Mouse (Mus musculus): ENCODE measurements around the gene Lrit3. TPM values are rescaled to one million over a fixed set of nuclear protein-coding genes. Genes with fewer than 3 reads are reported as not detected.
A peak's percentile ranks its signal among the peaks of the same experiment; 100 is the strongest.
"Not testable (repeated sequence)": the region's sequence is repeated elsewhere in the genome, so short reads cannot be mapped to it uniquely, and the experiment has no call there.

The Lrit3 gene
- polyA plus RNA-seq, 1 experiment = not detected

GRCm38 (mm10) chr3:129782746-129783145 lies 21.1 kb downstream of the Lrit3 start:
- Histone ChIP-seq H3K4me1 (ENCODE audit: control insufficient read depth, insufficient read depth, insufficient read length, low read length) (no peaks in the 10 kb centered on the region), H3K36me3 (ENCODE audit: control insufficient read depth, insufficient read depth, low read length) (no peaks in the 10 kb centered on the region), H3K27ac (ENCODE audit: insufficient read depth, low read depth, low read length) (no peak overlapping the region), H3K4me3 (ENCODE audit: low read depth, low read length) (no peak overlapping the region), H3K27me3 (ENCODE audit: control insufficient read depth, insufficient read depth, low read length) (no peaks in the 10 kb centered on the region)
- 87% methylated on average over 3 of the region's 3 CpGs for WGBS
- TF ChIP-seq CTCF (IDR thresholded peaks at IDR 0.05; ENCODE audit: extremely low read depth, insufficient read length, insufficient replicate concordance, low read depth, low read length) (no peak), POLR2A (IDR thresholded peaks at IDR 0.05; ENCODE audit: low read depth, low read length) (no peak)

GRCm38 (mm10) chr3:129781435-129781834 lies 22.4 kb downstream of the Lrit3 start:
- H3K4me3 ChIP-seq (ENCODE audit: low read depth, low read length) = no peak overlapping the region
- H3K36me3 ChIP-seq (ENCODE audit: control insufficient read depth, insufficient read depth, low read length) = no peaks in the 10 kb centered on the region
- H3K4me1 ChIP-seq (ENCODE audit: control insufficient read depth, insufficient read depth, insufficient read length, low read length) = no peaks in the 10 kb centered on the region
- no peak for TF ChIP-seq POLR2A (IDR thresholded peaks at IDR 0.05; ENCODE audit: low read depth, low read length)
- TF ChIP-seq CTCF (IDR thresholded peaks at IDR 0.05; ENCODE audit: extremely low read depth, insufficient read length, insufficient replicate concordance, low read depth, low read length) = no peak
- H3K27me3 ChIP-seq (ENCODE audit: control insufficient read depth, insufficient read depth, low read length) = no peaks in the 10 kb centered on the region
- 61% methylated on average over 10 of the region's 10 CpGs for WGBS
- H3K27ac ChIP-seq (ENCODE audit: insufficient read depth, low read depth, low read length) = no peak overlapping the region

- 68% methylated on average over 6 of the region's 6 CpGs for WGBS
- Histone ChIP-seq H3K4me3 (ENCODE audit: low read depth, low read length) (no peak overlapping the region), H3K27me3 (ENCODE audit: control insufficient read depth, insufficient read depth, low read length) (no peaks in the 10 kb centered on the region; the same call in 1 of the 2 replicates), H3K4me1 (ENCODE audit: control insufficient read depth, insufficient read depth, insufficient read length, low read length) (no peaks in the 10 kb centered on the region), H3K36me3 (ENCODE audit: control insufficient read depth, insufficient read depth, low read length) (no peaks in the 10 kb centered on the region), H3K27ac (ENCODE audit: insufficient read depth, low read depth, low read length) (no peak overlapping the region)
- TF ChIP-seq CTCF (IDR thresholded peaks at IDR 0.05; ENCODE audit: extremely low read depth, insufficient read length, insufficient replicate concordance, low read depth, low read length) = no peak
- no peak for TF ChIP-seq POLR2A (IDR thresholded peaks at IDR 0.05; ENCODE audit: low read depth, low read length)
These were observed 32.6 kb downstream of the Lrit3 start for GRCm38 (mm10) chr3:129771210-129771609.

GRCm38 (mm10) chr3:129766971-129767794 lies 36.6 kb downstream of the Lrit3 start:
- no peak overlapping the region for H3K27ac ChIP-seq (ENCODE audit: insufficient read depth, low read depth, low read length)
- H3K36me3 ChIP-seq (ENCODE audit: control insufficient read depth, insufficient read depth, low read length) = no peaks in the 10 kb centered on the region
- no peak overlapping the region for H3K4me3 ChIP-seq (ENCODE audit: low read depth, low read length)
- no peaks in the 10 kb centered on the region for H3K4me1 ChIP-seq (ENCODE audit: control insufficient read depth, insufficient read depth, insufficient read length, low read length)
- no peaks in the 10 kb centered on the region; the same call in 1 of the 2 replicates for H3K27me3 ChIP-seq (ENCODE audit: control insufficient read depth, insufficient read depth, low read length)
- TF ChIP-seq POLR2A (IDR thresholded peaks at IDR 0.05; ENCODE audit: low read depth, low read length) = no peak
- TF ChIP-seq CTCF (IDR thresholded peaks at IDR 0.05; ENCODE audit: extremely low read depth, insufficient read length, insufficient replicate concordance, low read depth, low read length) = no peak
- WGBS = 83% methylated on average over 10 of the region's 10 CpGs

GRCm38 (mm10) chr3:129766106-129766505 lies 37.7 kb downstream of the Lrit3 start:
- WGBS = 78% methylated on average over 4 of the region's 4 CpGs
- H3K27me3 ChIP-seq (ENCODE audit: control insufficient read depth, insufficient read depth, low read length) = no peaks in the 10 kb centered on the region; the same call in 1 of the 2 replicates
- no peaks in the 10 kb centered on the region for H3K4me1 ChIP-seq (ENCODE audit: control insufficient read depth, insufficient read depth, insufficient read length, low read length)
- no peak overlapping the region for H3K27ac ChIP-seq (ENCODE audit: insufficient read depth, low read depth, low read length)
- no peaks in the 10 kb centered on the region for H3K36me3 ChIP-seq (ENCODE audit: control insufficient read depth, insufficient read depth, low read length)
- TF ChIP-seq CTCF (IDR thresholded peaks at IDR 0.05; ENCODE audit: extremely low read depth, insufficient read length, insufficient replicate concordance, low read depth, low read length) (no peak), POLR2A (IDR thresholded peaks at IDR 0.05; ENCODE audit: low read depth, low read length) (no peak)
- no peak overlapping the region for H3K4me3 ChIP-seq (ENCODE audit: low read depth, low read length)

- WGBS = 96% methylated on average over 1 of the region's 1 CpGs
- not testable (repeated sequence) for H3K27ac ChIP-seq (ENCODE audit: insufficient read depth, low read depth, low read length); H3K27me3 ChIP-seq (ENCODE audit: control insufficient read depth, insufficient read depth, low read length); H3K4me3 ChIP-seq (ENCODE audit: low read depth, low read length); H3K36me3 ChIP-seq (ENCODE audit: control insufficient read depth, insufficient read depth, low read length); H3K4me1 ChIP-seq (ENCODE audit: control insufficient read depth, insufficient read depth, insufficient read length, low read length)
These were observed 46.2 kb downstream of the Lrit3 start for GRCm38 (mm10) chr3:129757599-129757998.

- H3K4me3 ChIP-seq (ENCODE audit: low read depth, low read length) = peak within 1 kb of the TSS; percentile 39
- H3K27ac ChIP-seq (ENCODE audit: insufficient read depth, low read depth, low read length) = no peak within 1 kb of the TSS
- no peaks in the 10 kb centered on the region for H3K36me3 ChIP-seq (ENCODE audit: control insufficient read depth, insufficient read depth, low read length)
- peaks cover 6% of the 10 kb centered on the region; the same call in 1 of the 2 replicates for H3K4me1 ChIP-seq (ENCODE audit: control insufficient read depth, insufficient read depth, insufficient read length, low read length)
- H3K27me3 ChIP-seq (ENCODE audit: control insufficient read depth, insufficient read depth, low read length) = peaks cover 2% of the 10 kb centered on the region; the same call in 1 of the 2 replicates
- 6% methylated on average over 20 of the region's 20 CpGs for WGBS
- TF ChIP-seq CTCF (IDR thresholded peaks at IDR 0.05; ENCODE audit: extremely low read depth, insufficient read length, insufficient replicate concordance, low read depth, low read length) = no peak
- TF ChIP-seq POLR2A (IDR thresholded peaks at IDR 0.05; ENCODE audit: low read depth, low read length) = no peak
These were observed 48.9 kb downstream of the Lrit3 start, which contains the start of gene Egf for GRCm38 (mm10) chr3:129754650-129755604. Gene Egf, minus strand, starts transcription at chr3:129755316.

Data from small intestine, adult 2 months (tissue).